Mouse (Mus musculus) hindbrain, embryonic 11.5 days (tissue): ENCODE measurements at regions not wholly inside any gene's neighbourhood (a gene's known extent, or its start where the extent isn't known, plus 50 kb on each side); places are given as distances from the start of the nearest gene placed in this dataset.

Experiments
- ATAC-seq: fragments of 200-750 bp; cut with Nextera tagmentation; 2 replicates; pipeline ENCODE4 v1.8.0; 2017; ENCODE audit warnings: mild to moderate bottlenecking, moderate TSS enrichment, moderate library complexity; ENCODE audit not compliant: low FRiP score
- DNase-seq: peaks from one replicate; pipeline ENCODE4 v3.0.0-alpha.2; 2015; ENCODE audit warnings: low spot score
- H3K27ac ChIP-seq: fragments of 300-500 bp; sonication (generic); 2 replicates; pipeline ENCODE4 v1.5.1; 2014; ENCODE audit warnings: mild to moderate bottlenecking, low read depth, low read length
- H3K27me3 ChIP-seq: fragments of 300-500 bp; sonication (generic); 2 replicates; pipeline ENCODE4 v1.6.1; 2014; ENCODE audit warnings: mild to moderate bottlenecking, low read length, moderate library complexity, mixed read lengths; ENCODE audit not compliant: control insufficient read depth, insufficient read depth
- H3K36me3 ChIP-seq: fragments of 300-500 bp; sonication (generic); 2 replicates; pipeline ENCODE4 v1.6.1; 2014; ENCODE audit warnings: mild to moderate bottlenecking, low read length, moderate library complexity, mixed read lengths; ENCODE audit not compliant: control insufficient read depth, insufficient read depth
- H3K4me1 ChIP-seq: fragments of 300-500 bp; sonication (generic); replicated peaks from 2 replicates; pipeline ENCODE4 v1.6.1; 2014; ENCODE audit warnings: low read length, mixed read lengths; ENCODE audit not compliant: control insufficient read depth, insufficient read depth
- H3K4me2 ChIP-seq: fragments of 300-500 bp; sonication (generic); replicated peaks from 2 replicates; pipeline ENCODE4 v1.6.1; 2014; ENCODE audit warnings: mild to moderate bottlenecking, low read depth, low read length
- H3K4me3 ChIP-seq: fragments of 300-500 bp; sonication (generic); 2 replicates; pipeline ENCODE4 v1.5.1; 2014; ENCODE audit warnings: low read depth, low read length
- H3K9ac ChIP-seq: fragments of 300-500 bp; sonication (generic); 2 replicates; pipeline ENCODE4 v1.6.1; 2014; ENCODE audit warnings: low read depth, low read length
- H3K9me3 ChIP-seq: fragments of 300-500 bp; sonication (generic); 2 replicates; pipeline ENCODE4 v1.6.1; 2016; ENCODE audit warnings: low read length; ENCODE audit not compliant: control insufficient read depth
- WGBS: fragments of 180-500 bp; shearing (Covaris S2); extraction: QIAGEN DNeasy Blood & Tissue Kit; methylation state at CpG from one replicate; pipeline ENCODE4 v1.1.7; 2014; 5-methylcytosine and 5-hydroxymethylcytosine counted together

DNA sequence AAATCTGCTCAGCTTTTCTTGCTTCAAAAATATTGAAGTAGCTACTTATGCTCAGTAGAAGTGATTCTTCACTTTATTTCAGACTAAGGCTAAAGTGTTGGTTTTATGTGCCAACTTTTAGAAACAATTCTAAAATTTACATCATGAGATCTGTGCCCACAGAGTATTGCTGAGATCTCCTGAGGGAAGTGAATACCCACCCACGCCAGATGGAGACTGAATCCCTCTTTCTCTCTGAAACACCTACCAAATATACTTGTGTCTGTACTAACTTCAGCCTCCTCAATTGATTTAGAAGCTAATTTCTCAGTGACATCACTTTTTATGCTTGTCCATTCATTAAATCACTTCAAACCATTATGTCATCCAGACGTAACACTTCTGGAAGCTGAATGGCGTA is 495.0 kb downstream of the Mettl4 start:
- Histone ChIP-seq H3K36me3 (no peaks in the 10 kb centered on the region), H3K9ac (no peak overlapping the region), H3K4me1 (no peaks in the 10 kb centered on the region), H3K9me3 (no peaks in the 10 kb centered on the region), H3K4me2 (no peak overlapping the region), H3K27ac (no peak overlapping the region), H3K27me3 (no peaks in the 10 kb centered on the region), H3K4me3 (no peak overlapping the region)
- ATAC-seq (no peak), DNase-seq (no peak)
- 93% methylated on average over 3 of the region's 3 CpGs for whole genome bisulfite sequencing

DNA sequence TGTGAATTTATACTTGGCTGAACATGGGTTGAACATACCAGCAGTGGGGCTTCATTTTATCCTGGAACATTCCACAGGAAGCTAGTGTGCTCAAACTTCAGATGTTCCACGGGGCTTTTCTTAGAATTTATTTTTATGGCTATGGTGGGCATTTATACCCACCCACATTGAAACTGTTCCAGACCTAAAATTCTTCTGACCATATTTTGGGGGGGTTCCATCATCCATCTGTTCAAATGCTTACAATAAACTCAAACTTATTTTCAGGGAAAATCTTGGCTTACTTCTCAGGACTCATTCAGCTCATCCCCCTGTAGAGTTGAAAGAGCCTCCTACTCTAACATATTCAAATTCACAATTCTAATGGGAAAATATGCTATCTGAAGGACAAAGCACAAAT is 506.0 kb downstream of the Mettl4 start:
- H3K4me1 ChIP-seq, result no peaks in the 10 kb centered on the region
- no peaks in the 10 kb centered on the region for H3K36me3 ChIP-seq
- no peaks in the 10 kb centered on the region for H3K27me3 ChIP-seq
- DNase-seq (no peak), ATAC-seq (no peak)
- H3K27ac ChIP-seq, result no peak overlapping the region
- 79% methylated on average over 1 of the region's 1 CpGs for WGBS
- no peak overlapping the region for H3K4me3 ChIP-seq
- no peak overlapping the region for H3K4me2 ChIP-seq
- no peak overlapping the region for H3K9ac ChIP-seq
- no peaks in the 10 kb centered on the region for H3K9me3 ChIP-seq

DNA sequence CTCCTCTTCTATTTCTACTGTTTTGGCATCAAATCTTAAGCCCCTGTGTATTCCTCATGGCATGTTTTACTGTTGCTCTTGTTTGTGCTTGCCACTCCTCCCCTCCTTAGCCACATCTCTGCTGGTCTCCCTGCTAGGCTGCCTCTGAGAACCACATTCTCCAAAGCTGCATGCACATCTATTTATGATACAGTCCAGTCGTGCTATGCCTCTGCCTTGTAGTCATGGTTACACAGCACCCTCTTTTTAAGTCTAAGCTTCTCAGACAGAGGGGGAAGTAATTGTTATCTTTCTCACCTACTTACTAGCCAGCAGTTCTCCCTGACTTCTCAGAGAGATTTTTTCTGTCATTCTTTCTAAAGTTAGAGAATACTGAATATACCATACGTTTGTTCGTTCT is 523.7 kb downstream of the Mettl4 start:
- Histone ChIP-seq H3K27ac (no peak overlapping the region), H3K9me3 (no peaks in the 10 kb centered on the region), H3K36me3 (no peaks in the 10 kb centered on the region), H3K4me3 (no peak overlapping the region), H3K27me3 (no peaks in the 10 kb centered on the region), H3K4me1 (no peaks in the 10 kb centered on the region), H3K4me2 (no peak overlapping the region), H3K9ac (no peak overlapping the region)
- ATAC-seq (no peak), DNase-seq (no peak)
- 87% methylated on average over 3 of the region's 3 CpGs for WGBS
